Mouse (Mus musculus) midbrain, embryonic 11.5 days (tissue): ENCODE data around the gene Sigirr. TPM values are rescaled to one million over a fixed set of nuclear protein-coding genes. Genes with fewer than 3 reads are reported as not detected.
A peak's percentile ranks its signal among the peaks of the same experiment; 100 is the strongest.

ENCODE experiments used
- ATAC-seq: fragments of 200-750 bp; cut with Nextera tagmentation; 2 replicates; pipeline ENCODE4 v1.8.0; 2017; ENCODE audit warnings: moderate TSS enrichment, moderate library complexity; ENCODE audit not compliant: low FRiP score
- DNase-seq: peaks from one replicate; pipeline ENCODE4 v3.0.0; 2015; ENCODE audit warnings: low spot score; ENCODE audit errors: missing footprints
- H3K27ac ChIP-seq: fragments of 300-500 bp; sonication (generic); 2 replicates; pipeline ENCODE4 v1.5.1; 2014; ENCODE audit warnings: low read depth, low read length
- H3K27me3 ChIP-seq: fragments of 300-500 bp; sonication (generic); 2 replicates; pipeline ENCODE4 v1.6.1; 2014; ENCODE audit warnings: mild to moderate bottlenecking, low read length, moderate library complexity, mixed read lengths; ENCODE audit not compliant: control insufficient read depth, insufficient read depth
- H3K36me3 ChIP-seq: fragments of 300-500 bp; sonication (generic); 2 replicates; pipeline ENCODE4 v1.6.1; 2014; ENCODE audit warnings: mild to moderate bottlenecking, low read length, moderate library complexity, mixed read lengths; ENCODE audit not compliant: control insufficient read depth, insufficient read depth
- H3K4me1 ChIP-seq: fragments of 300-500 bp; sonication (generic); 2 replicates; pipeline ENCODE4 v1.6.1; 2014; ENCODE audit warnings: low read length; ENCODE audit not compliant: control insufficient read depth, insufficient read depth
- H3K4me2 ChIP-seq: fragments of 300-500 bp; sonication (generic); 2 replicates; pipeline ENCODE4 v1.6.1; 2014; ENCODE audit warnings: mild to moderate bottlenecking, moderate library complexity
- H3K4me3 ChIP-seq: fragments of 300-500 bp; sonication (generic); 2 replicates; pipeline ENCODE4 v1.5.1; 2014; ENCODE audit warnings: low read depth, low read length
- H3K9ac ChIP-seq: fragments of 300-500 bp; sonication (generic); 2 replicates; pipeline ENCODE4 v1.6.1; 2014; ENCODE audit warnings: low read length
- H3K9me3 ChIP-seq: fragments of 300-500 bp; sonication (generic); 2 replicates; pipeline ENCODE4 v1.6.1; 2016; ENCODE audit warnings: low read length; ENCODE audit not compliant: control insufficient read depth
- WGBS: fragments of 180-500 bp; shearing (Covaris S2); extraction: QIAGEN DNeasy Blood & Tissue Kit; methylation state at CpG from one replicate; pipeline ENCODE4 v1.1.7; 2014; 5-methylcytosine and 5-hydroxymethylcytosine counted together
- polyA plus RNA-seq: library from polyadenylated mRNA; unstranded; fragments of >200 nt; fragmentation: Nextera tagmentation; extraction: Ambion mirVana; gene quantifications from 2 replicates; pipeline ENCODE4 v1.2.1, GENCODE M21; 2014

The Sigirr gene
- polyA plus RNA-seq, 1 experiment from 2014 or later: 1.8 TPM

DNA sequence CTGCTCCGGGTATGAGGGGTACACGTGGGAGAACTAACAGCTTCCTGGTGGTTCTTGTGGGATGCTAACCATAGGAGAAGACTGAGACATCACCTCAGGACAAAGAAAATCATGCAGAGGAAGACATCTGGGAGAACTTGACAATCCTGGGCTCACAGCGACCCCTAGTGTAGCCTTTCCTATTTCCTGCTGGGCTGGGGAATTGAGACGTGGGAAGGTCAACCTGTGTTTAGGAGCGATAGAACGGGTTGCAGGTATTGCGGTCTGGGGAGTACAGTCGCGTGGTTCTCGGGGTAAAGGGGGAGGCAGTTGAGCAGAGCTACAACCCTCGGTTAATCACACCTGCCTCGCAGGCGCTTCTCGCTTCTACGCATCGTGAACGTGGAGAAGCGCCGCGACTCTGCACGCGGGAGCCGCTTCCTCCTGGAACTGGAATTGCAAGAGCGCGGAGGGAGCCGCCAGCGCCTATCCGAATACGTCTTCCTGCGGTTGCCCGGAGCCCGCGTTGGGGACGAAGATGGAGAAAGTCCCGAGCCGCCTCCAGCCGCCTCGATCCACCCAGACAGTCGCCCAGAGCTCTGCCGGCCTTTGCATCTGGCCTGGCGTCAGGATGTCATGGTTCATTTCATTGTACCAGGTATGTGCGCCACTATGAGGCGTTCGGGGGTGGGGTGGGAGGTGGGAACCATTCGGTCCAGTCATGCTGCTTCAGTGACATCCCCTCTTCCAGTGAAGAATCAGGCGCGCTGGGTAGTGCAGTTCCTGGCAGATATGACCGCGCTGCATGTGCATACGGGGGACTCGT, 30.1 kb downstream of the Sigirr start:
- no peak overlapping the region for H3K27ac ChIP-seq

DNA sequence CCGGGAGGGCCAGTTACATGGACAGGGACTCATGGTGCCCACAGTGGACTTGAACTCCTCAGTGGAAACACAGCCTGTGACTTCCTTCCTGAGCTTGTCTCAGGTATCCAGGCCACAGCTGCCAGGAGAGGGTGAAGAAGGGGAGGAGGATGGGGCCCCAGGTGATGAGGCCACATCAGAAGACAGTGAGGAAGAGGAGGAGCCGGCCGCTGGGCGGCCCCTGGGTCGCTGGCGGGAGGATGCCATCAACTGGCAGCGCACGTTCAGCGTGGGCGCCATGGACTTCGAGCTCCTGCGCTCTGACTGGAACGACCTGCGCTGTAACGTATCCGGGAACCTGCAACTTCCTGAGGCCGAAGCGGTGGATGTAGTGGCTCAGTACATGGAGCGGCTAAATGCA, 32.0 kb downstream of the Sigirr start:
- Histone ChIP-seq H3K9ac (no peak overlapping the region), H3K4me2 (no peak overlapping the region), H3K9me3 (no peaks in the 10 kb centered on the region), H3K4me1 (peaks cover 7% of the 10 kb centered on the region), H3K4me3 (no peak overlapping the region), H3K27me3 (peaks cover 17% of the 10 kb centered on the region), H3K36me3 (peaks cover 14% of the 10 kb centered on the region; the same call in 1 of the 2 replicates), H3K27ac (no peak overlapping the region)
- no peak for ATAC-seq
- DNase-seq: no peak
- WGBS: 67% methylated on average over 19 of the region's 19 CpGs

More for the DNA sequence above, 30.1 kb downstream of the Sigirr start:
- 0 out of 2 replicates have a peak, but pooled peaks cover 3% of the 10 kb centered on the region for H3K36me3 ChIP-seq
- peak overlapping the region; percentile 28 for H3K4me3 ChIP-seq
- H3K9me3 ChIP-seq: no peaks in the 10 kb centered on the region
- 1% methylated on average over 51 of the region's 51 CpGs for WGBS
- ATAC-seq: peak; percentile 52
- H3K27me3 ChIP-seq: peaks cover 17% of the 10 kb centered on the region
- peak overlapping the region; percentile 54 for H3K9ac ChIP-seq
- peaks cover 7% of the 10 kb centered on the region for H3K4me1 ChIP-seq
- DNase-seq: peak; percentile 97
- peak overlapping the region; percentile 53 for H3K4me2 ChIP-seq

DNA sequence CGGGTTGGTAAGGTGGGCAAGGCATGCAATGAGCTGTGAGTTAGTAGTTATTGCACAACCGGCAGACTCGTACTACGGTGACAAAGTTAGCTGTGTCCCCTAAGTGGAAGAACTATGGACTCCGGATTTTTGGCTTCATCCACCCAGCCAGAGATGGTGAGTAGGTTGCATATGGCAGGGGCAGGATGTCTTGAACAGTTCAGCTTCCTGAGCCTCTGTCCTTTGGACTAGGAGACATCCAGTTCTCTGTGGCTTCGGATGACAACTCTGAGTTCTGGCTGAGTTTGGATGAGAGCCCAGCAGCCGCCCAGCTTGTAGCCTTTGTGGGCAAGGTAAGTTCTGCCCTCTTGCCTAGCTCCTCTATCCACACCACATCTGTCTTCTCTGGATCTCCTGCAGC, 35.8 kb downstream of the Sigirr start:
- no peak overlapping the region for H3K27ac ChIP-seq
- H3K9ac ChIP-seq: no peak overlapping the region
- no peak overlapping the region for H3K4me3 ChIP-seq
- no peaks in the 10 kb centered on the region for H3K27me3 ChIP-seq
- H3K36me3 ChIP-seq: peaks cover 14% of the 10 kb centered on the region; the same call in 1 of the 2 replicates
- H3K4me1 ChIP-seq: peaks cover 11% of the 10 kb centered on the region
- DNase-seq: no peak
- no peak overlapping the region for H3K4me2 ChIP-seq
- no peak for ATAC-seq
- 91% methylated on average over 7 of the region's 7 CpGs for WGBS
- no peaks in the 10 kb centered on the region for H3K9me3 ChIP-seq

DNA sequence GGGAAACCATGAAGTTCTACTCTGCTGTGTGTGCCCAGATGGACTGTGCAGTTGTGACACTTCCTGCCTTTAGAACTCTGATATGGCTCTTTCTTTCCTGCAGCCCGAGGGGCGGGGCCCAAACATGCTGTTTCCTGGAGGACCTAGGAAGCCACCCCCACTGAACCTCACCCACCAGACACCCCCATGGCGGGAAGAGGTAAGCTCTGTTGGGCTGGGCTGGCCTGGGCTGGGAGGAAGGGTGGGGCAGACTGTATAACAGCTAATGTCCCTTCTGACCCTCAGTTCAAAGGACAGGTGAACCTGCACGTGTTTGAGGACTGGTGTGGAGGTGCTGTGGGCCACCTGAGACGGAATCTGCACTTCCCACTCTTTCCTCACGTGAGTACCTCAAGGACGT, 36.2 kb downstream of the Sigirr start:
- H3K36me3 ChIP-seq: peaks cover 14% of the 10 kb centered on the region; the same call in 1 of the 2 replicates
- no peak overlapping the region for H3K4me3 ChIP-seq
- no peak overlapping the region for H3K4me2 ChIP-seq
- WGBS: 85% methylated on average over 7 of the region's 7 CpGs
- H3K27ac ChIP-seq: no peak overlapping the region
- no peak overlapping the region for H3K9ac ChIP-seq
- H3K4me1 ChIP-seq: peaks cover 11% of the 10 kb centered on the region
- ATAC-seq (no peak), DNase-seq (no peak)
- no peaks in the 10 kb centered on the region for H3K27me3 ChIP-seq
- H3K9me3 ChIP-seq: no peaks in the 10 kb centered on the region

GRCm38 (mm10) chr7:141063353-141063752, 37.0 kb downstream of the Sigirr start:
- H3K36me3 ChIP-seq: peaks cover 14% of the 10 kb centered on the region; the same call in 1 of the 2 replicates
- WGBS: 89% methylated on average over 3 of the region's 3 CpGs

DNA sequence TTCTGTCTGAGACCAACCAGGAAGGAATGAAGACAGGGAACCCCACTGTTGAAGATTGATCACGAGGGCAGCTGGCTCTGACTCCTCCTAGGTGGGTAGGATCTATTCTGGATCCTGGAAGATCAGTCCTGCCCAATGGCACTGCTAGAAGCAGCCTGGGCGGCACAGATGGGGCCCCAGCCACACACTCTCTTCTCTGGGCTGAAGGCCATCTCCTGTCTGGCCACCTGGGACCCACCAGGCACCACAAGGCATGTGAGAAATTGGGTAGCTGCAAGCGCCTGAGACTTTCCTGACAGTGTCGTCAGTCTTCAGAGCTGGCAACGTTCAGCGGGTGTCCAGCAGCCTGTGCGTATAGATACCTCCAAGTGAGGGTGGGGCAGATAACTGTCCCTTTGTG, 37.8 kb downstream of the Sigirr start:
- H3K4me3 ChIP-seq: no peak overlapping the region
- H3K9ac ChIP-seq: no peak overlapping the region
- peaks cover 14% of the 10 kb centered on the region; the same call in 1 of the 2 replicates for H3K36me3 ChIP-seq
- H3K9me3 ChIP-seq: no peaks in the 10 kb centered on the region
- DNase-seq (no peak), ATAC-seq (no peak)
- no peaks in the 10 kb centered on the region for H3K27me3 ChIP-seq
- no peak overlapping the region for H3K27ac ChIP-seq
- peaks cover 11% of the 10 kb centered on the region for H3K4me1 ChIP-seq
- WGBS: 87% methylated on average over 7 of the region's 7 CpGs
- no peak overlapping the region; the same call in 1 of the 2 replicates for H3K4me2 ChIP-seq

More at GRCm38 (mm10) chr7:141063353-141063752, 37.0 kb downstream of the Sigirr start:
- Histone ChIP-seq H3K4me2 (no peak overlapping the region), H3K4me3 (no peak overlapping the region), H3K9me3 (no peaks in the 10 kb centered on the region), H3K27ac (no peak overlapping the region), H3K9ac (no peak overlapping the region), H3K4me1 (peaks cover 11% of the 10 kb centered on the region), H3K27me3 (no peaks in the 10 kb centered on the region)
- ATAC-seq (no peak), DNase-seq (no peak)

GRCm38 (mm10) chr7:141061269-141061692, 39.1 kb downstream of the Sigirr start:
- ATAC-seq: peak; percentile 80
- under 1% methylated on average over 37 of the region's 37 CpGs for WGBS
- H3K36me3 ChIP-seq: peaks cover 14% of the 10 kb centered on the region; the same call in 1 of the 2 replicates

DNA sequence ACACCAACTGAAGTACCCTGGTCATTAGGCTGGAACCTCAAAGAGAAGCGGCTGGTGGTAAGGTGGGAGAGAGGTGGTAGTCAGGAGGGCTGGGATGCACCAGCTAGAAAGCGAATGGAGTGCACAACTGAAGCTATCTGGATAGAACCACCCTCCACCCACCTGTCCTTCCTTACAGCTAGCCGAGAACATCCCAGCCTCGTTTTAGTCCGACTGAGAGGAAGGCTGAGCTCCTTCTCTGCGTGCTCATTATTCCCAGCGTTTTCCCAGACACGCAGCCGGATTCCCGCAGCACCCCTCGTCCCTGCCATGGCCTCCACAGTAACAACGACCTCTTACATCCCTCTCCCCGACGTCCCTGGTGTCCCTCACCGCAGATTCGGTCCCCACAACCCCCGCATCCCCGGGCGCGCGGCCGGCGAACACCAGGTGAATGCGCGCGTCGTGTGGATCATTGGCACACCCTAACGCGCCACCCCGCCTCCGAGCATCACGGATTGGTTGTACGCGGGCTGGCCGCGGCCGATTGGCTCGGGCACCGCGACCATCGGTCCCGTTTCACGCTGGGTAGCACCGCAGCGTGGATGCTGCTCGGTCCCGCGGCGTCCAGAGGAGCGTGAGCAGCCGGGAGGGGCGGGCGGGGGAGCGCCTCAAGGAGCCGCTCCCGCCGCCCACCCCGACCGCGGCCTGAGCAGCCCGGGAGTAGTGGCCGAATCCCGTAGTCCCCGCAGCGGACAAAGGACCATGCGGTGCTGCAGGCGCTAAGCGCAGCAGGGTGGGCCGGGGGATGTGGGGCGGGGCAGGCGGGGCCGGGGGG, 39.7 kb downstream of the Sigirr start, which contains the start of gene B4galnt4:
TSS of gene B4galnt4 (plus strand) at position 679 of the 817 bp plus-strand sequence.
- peak; percentile 98 for ATAC-seq
- WGBS: 1% methylated on average over 71 of the region's 72 CpGs

More at GRCm38 (mm10) chr7:141061269-141061692, 39.1 kb downstream of the Sigirr start:
- Histone ChIP-seq H3K27ac (peak overlapping the region; percentile 54), H3K9me3 (no peaks in the 10 kb centered on the region), H3K4me2 (peak overlapping the region; percentile 93), H3K4me3 (peak overlapping the region; percentile 89), H3K9ac (peak overlapping the region; percentile 98), H3K4me1 (peaks cover 11% of the 10 kb centered on the region), H3K27me3 (no peaks in the 10 kb centered on the region)
- DNase-seq: peak; percentile 96

More for the DNA sequence above, 39.7 kb downstream of the Sigirr start, which contains the start of gene B4galnt4:
- peak within 1 kb of the TSS; percentile 98 for H3K9ac ChIP-seq
- H3K4me1 ChIP-seq: peaks cover 11% of the 10 kb centered on the region
- no peaks in the 10 kb centered on the region for H3K27me3 ChIP-seq
- H3K4me3 ChIP-seq: peak within 1 kb of the TSS; percentile 89
- H3K36me3 ChIP-seq: peaks cover 13% of the 10 kb centered on the region; the same call in 1 of the 2 replicates
- peak within 1 kb of the TSS; percentile 93 for H3K4me2 ChIP-seq
- no peaks in the 10 kb centered on the region for H3K9me3 ChIP-seq
- DNase-seq: peak; percentile 97
- H3K27ac ChIP-seq: peak within 1 kb of the TSS; percentile 54
